Mouse (Mus musculus) frontal cortex, adult 2 months (tissue): ENCODE measurements around the gene Cyp19a1. TPM values are rescaled to one million over a fixed set of nuclear protein-coding genes. Genes with fewer than 3 reads are reported as not detected.

Experiments
- DNase-seq, 2 experiments: peaks; one replicate each; pipeline ENCODE4 v3.0.0; 2022; ENCODE audit warnings: low spot score in 1 of 2; ENCODE audit errors: extremely low spot score in 1 of 2
- polyA plus RNA-seq: library from polyadenylated mRNA; depleted of rRNA; stranded (reverse); fragments of >200 nt; gene quantifications from 2 replicates; pipeline ENCODE4 v1.2.3, GENCODE M21; 2012; rRNA removed

The Cyp19a1 gene
- 0.06 TPM in 1 of 2 replicates, not detected in the other for polyA plus RNA-seq

GRCm38 (mm10) chr9:54268010-54268409, at the start of gene Cyp19a1:
Gene Cyp19a1 (minus strand): TSS chr9:54268110.
- DNase-seq, result no peak

- no peak for DNase-seq
These were observed 48.5 kb upstream of the Cyp19a1 start for GRCm38 (mm10) chr9:54316363-54316762.

GRCm38 (mm10) chr9:54308751-54309358, 40.9 kb upstream of the Cyp19a1 start:
- DNase-seq, result no peak

GRCm38 (mm10) chr9:54308209-54308608, 40.3 kb upstream of the Cyp19a1 start:
- DNase-seq, result no peak

GRCm38 (mm10) chr9:54301255-54301654, 33.3 kb upstream of the Cyp19a1 start:
- peak; percentile 15 to 61 for DNase-seq

DNA sequence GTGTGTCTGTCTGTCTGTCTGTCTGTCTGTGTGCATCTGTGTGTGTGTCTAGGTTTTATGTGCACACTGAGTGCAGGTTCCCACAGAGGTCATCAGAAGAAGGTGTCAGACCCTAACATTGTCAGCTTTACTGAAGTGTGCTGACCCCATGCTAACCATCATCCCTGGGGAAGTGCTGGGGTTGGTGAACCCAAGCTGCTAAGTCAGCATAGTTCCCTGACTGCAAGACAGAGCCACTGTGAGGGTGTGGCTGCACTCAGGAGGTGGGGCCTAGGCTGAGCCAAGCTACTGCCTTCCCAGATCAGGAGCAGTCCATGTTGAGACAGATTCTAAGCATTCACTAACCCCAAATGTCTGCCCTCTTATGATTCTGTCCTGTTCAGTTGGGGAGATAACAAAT, 31.9 kb upstream of the Cyp19a1 start:
- DNase-seq, result no peak

DNA sequence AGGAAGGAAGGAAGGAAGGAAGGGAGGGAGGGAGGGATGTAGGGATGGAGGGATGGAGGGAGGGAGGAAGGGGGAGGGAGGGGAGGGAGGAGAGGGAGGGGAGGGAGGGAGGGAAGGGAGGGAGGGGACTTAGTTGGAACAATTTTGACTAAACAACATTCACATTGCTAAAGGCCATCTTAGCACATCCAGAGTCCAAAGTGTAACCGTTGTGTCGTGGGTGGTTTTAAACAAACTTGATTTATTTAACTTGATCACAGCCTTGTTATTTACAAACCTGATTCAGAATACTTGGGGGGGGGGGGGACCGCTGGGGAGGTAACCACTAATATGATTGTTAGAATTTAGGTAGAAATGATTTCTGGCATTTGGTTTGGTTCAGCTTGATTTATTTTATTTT, 31.5 kb upstream of the Cyp19a1 start:
- DNase-seq, result no peak

GRCm38 (mm10) chr9:54287804-54288203, 19.9 kb upstream of the Cyp19a1 start:
- no peak for DNase-seq

DNA sequence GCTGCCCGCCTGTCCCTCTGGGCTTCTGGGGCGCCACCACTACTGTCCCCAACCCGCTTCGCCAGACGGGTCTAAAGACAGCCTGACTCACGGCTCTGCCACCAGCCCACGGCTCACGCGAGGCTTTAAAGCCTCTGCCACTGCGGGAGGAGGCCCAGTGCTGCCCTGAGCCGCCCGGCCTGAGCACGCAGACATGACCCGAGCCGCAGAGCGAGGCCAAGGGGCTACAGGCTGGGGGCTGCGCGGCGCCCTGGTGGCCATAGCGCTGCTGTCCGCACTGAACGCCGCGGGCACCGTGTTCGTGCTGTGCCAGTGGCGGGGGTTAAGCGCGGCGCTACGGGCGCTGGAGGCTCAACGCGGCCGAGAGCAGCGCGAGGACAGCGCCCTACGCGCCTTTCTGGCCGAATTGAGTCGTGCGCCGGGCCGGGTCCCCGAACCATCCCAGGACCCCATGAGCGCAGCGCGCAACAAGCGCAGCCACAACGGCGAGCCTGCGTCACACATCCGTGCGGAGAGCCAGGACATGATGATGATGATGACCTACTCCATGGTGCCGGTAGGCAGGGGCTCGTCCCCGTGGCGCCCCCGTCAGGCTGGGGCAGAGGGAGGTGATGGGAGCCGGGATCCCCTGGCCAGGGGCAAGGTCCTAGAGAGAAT, 18.5 kb upstream of the Cyp19a1 start, which contains the start of gene Gldn:
Gene Gldn (plus strand): TSS at position 156 of the 657 bp plus-strand sequence.
- peak; percentile 2 to 5 for DNase-seq

GRCm38 (mm10) chr9:54279046-54279589, 11.2 kb upstream of the Cyp19a1 start:
- DNase-seq, result no peak

DNA sequence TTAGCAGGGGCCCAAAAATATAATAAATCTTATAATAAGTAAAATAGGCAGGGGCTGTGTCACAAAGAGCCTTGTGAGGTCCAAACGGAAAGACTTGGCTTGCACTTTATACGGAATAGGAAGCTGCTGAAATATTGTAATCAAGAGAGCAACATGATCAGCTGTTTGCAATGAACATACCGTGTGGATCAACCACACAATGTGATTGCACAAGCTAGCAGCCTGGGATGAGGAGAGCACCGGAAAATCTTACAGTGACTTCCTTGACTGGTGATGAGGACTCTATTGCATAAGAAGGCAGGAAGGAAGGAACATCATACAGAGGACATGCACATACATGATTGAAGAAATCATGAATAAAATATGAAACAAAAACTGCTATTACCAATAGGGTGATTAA, 7.4 kb upstream of the Cyp19a1 start:
- no peak for DNase-seq

GRCm38 (mm10) chr9:54270889-54271288, 3.0 kb upstream of the Cyp19a1 start:
- DNase-seq, result no peak

DNA sequence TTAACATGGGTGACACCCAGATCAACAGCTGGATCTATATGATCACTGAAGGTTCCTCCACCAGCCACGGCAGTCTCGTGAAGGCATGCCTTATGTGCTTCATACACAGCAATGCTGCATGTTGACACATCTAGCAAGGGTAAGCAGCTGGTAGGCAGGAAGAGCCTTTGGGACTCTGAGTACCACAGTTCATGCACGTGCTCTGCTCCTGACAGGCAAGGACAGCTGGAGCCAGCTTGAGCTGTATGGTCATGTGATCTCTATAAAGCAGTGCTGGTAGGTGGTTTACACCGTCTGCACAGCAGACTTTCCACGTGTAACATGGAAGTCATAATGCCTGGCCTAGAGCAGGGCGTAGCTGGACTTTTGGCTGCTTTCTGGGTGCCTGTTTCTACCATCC, 2.1 kb upstream of the Cyp19a1 start:
- DNase-seq, result no peak

DNA sequence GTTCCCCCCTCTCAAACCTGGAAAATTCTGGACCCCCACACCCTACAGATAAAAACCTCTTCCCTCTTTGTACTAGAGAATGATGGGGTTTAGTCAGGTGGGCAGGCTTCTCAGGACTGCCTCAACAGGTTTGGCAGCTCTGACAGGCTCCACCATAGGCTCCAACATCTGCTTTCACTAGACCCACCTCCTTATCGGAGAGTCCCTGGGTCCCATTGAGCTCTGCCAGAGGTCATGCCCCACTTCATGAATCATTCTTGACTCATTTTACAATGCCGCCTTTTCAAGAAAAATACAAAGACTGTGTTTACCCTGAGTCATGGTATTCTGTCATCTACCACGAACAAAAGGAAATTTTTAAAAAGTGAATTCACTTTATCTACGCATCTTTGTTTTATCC, 3.2 kb downstream of the Cyp19a1 start:
- DNase-seq, result no peak

DNA sequence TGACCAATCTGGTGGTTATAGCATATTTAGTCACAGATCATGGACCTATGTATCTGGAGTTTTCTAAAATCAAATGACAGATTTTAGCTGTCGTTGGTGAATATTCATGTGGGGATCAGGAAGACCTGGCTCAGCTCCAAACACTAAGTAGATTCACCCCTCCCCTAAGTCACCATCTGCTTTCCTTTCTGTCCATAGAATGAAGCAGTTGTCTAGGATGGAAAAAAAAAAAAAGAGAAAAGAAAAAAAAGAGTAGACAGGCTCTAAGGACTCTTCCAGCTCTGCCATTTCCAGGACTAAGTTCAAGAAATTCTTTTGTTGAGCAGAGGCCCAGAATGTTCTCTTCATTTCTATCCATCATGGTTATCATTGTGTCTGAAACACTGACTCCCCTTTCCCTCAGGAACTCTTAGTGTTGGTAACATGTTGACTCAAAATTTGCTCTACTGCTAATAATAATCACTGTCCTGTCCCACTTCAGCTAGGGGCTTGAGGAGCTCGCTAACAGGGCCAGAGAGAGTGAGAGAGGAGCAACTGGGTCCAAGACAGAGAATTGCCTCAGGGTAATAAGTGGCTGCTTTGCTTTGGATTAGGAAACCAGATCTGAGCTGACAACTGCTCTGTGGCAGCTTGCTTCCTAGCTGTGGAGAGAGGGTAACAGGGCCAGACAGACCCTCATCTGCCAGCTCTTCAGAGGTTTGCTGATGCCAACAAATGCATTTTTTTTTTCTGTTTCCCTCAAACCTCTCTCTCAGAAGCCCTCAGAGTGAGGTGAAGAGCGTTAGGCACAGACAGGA, 22.8 kb downstream of the Cyp19a1 start:
- no peak for DNase-seq

DNA sequence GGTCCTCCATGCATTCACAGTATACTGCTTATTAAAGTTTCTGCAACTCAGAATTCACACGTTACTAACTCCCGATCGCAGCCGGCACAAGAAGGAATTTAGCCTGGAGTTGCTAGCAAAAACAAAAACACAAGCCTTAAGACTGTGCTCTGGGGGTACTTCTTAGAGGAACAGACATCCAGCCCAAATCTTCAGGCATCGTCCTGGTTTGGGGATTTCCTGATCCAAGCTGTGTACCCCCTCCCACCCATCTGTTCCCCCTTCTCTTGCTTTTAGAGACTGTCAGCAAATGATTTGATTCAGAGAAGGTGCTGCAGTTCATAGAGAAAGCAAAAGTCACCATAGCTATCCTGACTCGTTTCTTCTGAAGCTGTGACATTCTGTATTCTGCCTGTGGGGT, 40.3 kb downstream of the Cyp19a1 start:
- no peak for DNase-seq

DNA sequence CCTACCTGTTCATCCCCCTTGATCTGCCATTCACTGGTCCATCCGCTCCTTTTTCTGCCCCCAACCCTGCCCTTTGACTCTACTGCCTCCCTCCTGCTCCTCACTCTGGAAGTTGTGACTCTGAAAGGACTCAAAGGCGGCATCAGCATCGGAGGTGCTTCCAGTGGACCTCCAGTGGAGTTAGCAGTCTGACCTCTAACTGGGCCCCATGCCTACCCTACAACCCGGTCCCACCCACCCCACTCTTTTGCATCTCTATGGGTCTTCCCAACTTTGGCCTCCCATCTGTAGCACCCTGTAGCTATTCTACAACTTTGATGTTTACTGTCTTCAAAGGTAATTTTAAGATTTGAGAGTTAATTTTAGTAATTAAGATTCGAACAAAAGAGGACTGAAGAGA, 51.4 kb downstream of the Cyp19a1 start:
- DNase-seq, result no peak

DNA sequence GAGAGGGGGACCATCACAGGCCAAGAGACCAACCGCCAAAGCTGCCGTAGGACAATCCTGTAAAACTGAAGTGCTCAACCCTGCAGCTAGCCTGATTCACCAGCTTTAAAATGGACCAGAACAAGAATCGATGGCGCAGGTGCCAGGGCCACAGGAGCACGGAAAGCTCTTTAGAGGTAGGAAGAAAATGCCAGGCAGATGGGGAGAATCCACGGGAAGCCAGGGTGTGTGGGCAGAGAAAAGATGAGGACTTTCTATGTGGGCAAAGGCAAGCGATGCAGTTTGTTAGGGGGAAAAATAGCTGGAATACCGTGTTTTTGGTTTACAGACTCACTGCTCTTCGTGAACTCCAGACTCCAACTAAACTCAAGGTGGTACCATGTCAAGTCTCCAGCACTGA, 53.0 kb downstream of the Cyp19a1 start:
- peak in 1 of 2 experiments; percentile 58 for DNase-seq

- no peak for DNase-seq
These were observed 73.1 kb downstream of the Cyp19a1 start for GRCm38 (mm10) chr9:54194790-54195189.

DNA sequence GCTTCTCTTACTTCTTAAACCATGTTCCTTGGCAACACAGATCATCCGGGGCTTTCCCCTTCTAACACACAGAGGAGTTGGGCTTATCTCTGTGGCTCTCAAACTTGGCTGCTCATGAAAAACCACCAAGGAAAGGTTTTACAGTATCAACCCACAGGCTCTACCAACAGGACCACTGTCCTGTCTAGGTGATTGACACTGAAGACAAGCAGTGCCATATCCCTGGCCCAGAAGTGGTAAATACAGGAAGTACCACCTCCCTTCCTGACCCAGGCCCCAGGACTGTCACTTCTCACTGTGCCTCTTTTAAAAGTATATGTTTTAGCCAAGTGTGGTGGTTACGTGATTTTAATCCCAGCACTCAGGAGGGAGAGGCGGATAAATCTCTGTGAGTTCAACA, 76.5 kb downstream of the Cyp19a1 start:
- no peak for DNase-seq

DNA sequence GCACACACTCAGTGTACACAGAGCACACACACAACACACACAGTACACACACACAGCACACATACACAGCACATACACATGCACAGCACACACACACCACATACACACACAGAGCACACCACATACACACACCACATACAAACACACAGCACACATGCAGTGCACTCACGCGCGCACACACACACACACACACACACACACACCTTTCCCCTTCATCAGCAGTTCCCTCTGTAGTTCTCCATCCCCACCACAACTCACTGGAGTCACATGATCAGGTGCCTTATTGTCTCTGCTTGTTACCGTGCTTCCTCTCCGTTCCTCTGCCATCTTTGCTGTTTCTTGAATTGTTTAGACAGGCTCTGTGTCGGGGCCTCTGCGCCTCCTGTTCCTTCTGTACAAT, 85.4 kb downstream of the Cyp19a1 start:
- DNase-seq, result no peak
